Mouse (Mus musculus): Measurements from ENCODE around the gene Fgfr2.

Fgfr2 gene

DNA sequence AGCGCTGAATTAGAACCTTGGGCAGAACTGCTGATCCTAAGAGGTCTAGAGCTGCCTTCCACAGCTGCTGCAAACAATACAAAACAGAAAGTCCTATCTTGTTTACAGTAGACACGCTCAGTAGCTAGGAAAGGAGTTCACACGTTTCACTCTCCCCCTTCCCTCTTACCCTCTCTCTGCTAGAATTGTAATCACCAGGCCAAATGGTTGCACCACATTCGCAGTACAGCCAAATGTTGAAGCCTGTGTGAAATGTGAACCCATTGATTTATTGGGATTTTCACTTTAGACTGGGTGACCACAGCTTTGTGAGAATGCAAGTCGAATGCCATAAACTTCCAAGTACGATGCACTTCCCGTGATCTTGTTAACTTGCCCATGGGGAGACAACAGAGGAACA, 1028.5 kb downstream of the Fgfr2 start:
- DNase-seq (ENCODE audit: low read depth, low spot score): no peak

DNA sequence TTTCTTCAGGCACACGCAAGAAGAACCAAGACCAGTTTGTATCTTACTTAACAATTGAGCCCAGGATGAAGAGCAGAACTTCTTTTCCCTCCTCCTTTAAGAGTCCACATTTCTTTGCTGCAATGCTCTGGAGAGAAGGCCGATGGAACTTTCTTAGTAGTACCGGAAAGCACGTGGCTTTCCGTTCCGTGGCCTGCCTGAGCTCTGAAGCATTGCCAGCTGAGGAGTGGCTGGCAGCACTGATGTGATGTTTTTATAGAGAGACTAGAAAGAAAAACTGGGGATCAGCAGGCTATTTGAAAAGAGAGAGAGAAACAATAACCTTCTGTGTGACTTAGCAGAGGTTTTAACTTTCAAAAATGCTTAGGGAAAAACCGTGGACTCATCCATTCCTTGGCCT, 1031.6 kb downstream of the Fgfr2 start:
- DNase-seq (ENCODE audit: low read depth, low spot score): no peak

DNA sequence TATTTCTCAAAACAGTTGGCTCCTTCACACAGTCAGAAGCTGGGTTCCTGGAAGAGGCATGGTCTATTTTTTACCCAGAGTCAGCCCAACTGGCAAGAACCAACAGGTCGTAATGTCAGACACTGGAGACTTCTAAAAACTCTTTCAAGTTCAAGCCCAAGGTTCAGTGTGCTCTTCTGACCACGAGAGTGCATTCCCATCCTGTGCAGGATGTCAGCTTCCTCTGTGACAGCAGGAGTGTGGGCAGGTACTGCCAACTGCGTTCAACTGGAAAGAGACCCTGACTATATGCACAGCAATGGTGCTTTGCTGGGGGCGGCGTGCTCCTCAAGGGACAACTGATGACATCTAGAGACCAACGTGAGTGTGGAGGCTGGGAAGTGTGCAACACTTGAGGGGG, 1034.5 kb downstream of the Fgfr2 start:
- DNase-seq (ENCODE audit: low read depth, low spot score): no peak

DNA sequence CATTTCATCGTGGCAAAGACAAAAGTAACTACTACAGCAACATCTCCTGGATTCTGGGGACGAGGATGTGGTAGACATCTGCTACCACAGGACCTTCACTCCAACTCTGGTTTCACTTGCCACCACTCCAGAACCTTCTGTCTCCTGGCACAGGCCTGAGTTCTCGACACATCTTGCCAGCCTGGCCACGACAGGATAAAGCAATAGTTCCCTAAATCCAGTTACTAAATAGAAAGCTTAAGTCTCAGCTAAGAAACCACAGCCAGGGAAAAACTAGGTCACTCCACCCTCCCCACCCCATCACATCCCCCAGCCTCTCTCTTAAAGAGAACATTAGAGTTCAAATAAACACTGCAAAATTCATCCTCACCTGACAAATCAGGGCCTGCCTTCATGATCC, 1035.0 kb downstream of the Fgfr2 start:
- no peak for DNase-seq (ENCODE audit: low read depth, low spot score)

DNA sequence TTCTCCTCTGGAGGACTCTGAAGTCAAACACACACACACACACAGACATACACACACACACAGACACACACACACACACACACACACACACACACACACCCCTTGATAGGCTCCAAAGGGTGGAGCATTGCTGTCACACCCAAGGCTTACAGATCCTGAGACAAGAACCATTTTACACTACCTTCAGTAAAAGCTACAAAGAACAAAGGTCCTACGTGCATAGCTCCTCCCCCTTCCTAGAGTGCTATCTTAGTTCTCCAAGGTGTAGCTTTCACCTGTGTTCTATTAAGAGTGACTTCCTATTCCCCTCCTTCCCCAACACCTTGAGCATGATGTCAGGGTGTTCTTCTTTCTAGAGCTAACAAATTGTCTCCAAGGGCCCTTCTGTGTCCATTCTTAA, 1047.3 kb downstream of the Fgfr2 start:
- no peak for DNase-seq (ENCODE audit: low read depth, low spot score)

DNA sequence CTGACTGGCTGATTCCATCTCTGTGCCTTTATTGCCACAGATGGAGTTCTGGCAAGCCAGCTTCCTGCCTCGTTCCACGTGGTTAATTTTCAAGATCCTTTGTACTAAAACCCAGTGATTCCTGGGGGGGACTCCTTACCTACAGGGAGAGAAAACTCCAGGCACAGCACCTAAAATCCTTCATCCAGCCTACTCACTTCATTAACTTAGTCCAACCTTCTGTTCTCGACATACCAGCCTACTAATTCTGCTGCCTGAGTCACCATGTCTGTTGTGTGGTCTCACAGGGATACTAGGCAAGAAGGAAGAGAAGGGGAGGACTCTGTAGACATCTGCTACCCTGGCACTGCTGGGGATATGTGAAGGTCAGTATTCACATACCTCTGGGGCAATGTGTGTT, 1048.6 kb downstream of the Fgfr2 start:
- DNase-seq (ENCODE audit: low read depth, low spot score): no peak

DNA sequence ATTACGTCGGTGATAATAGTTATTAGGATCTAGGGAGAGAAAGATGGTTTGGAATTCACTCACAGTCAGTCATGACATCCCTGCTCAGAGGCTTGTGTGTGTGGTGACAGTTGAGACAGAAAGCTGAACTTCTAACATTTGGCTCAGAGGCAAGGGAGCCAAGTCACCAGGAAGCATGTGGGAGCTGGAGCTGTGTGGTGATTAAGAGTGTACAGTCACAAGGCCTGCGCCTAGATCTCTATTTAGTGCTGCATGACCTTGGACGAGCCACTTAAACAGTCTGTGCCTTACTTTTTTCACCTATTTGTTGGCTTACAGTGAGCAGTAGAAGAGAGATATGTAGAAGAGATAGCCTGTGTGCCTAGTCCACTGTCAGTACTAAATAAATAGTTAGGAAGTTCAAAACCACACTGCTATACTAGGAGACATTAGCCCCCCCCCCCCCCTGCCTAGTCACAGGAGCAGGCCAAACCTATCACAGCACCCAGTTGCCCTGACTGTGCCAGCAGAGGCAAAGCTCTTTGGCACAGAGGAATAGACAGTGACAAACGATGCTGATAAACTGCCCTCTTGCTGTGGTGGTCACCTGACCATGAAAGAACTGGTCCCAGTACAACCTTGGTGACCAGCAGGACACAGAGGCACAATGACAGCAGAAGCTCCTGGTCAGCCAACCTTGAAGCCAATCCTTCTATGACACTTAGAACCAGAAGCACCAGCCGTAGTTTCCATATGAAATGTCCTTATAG, 1052.1 kb downstream of the Fgfr2 start:
- DNase-seq (ENCODE audit: low read depth, low spot score): no peak

DNA sequence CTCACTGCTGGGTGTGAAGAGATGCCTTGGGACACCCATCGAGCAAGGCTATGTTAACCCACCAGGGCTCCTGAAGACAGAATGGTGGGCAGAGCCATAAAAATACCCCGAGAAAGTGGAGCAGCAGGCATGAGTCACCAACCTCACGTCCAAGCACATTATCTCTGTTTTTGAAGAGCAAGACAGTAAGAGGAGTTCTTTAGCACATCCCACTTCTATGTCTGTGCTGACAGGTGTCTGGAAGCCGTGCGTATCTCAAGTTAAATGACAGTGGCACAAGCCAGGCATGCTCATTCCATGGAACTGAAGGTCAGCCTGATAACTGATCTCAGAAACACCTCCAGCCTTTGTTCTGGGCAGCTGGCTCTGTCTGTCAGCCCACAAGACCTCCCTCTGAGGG, 1055.2 kb downstream of the Fgfr2 start:
- DNase-seq (ENCODE audit: low read depth, low spot score): no peak

DNA sequence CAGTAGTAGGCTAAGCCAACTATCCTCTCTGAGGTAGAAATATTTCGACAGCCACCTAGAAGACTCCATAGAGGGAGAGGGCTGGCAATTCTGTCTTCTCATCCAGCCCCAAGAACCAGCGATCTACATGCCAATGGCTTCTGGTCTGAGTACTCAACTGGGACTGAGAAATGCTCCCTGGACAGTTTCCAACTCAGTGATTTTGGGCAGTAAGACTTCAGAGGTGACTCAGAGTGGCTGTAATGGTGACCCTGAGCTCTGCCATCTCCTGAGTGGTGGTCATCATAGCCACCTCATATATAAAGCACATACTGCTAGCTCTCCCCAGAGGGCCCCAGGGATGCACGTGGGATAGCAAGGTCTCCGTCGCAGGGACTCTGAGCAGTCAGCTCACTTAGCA, 1055.6 kb downstream of the Fgfr2 start:
- DNase-seq (ENCODE audit: low read depth, low spot score): no peak

DNA sequence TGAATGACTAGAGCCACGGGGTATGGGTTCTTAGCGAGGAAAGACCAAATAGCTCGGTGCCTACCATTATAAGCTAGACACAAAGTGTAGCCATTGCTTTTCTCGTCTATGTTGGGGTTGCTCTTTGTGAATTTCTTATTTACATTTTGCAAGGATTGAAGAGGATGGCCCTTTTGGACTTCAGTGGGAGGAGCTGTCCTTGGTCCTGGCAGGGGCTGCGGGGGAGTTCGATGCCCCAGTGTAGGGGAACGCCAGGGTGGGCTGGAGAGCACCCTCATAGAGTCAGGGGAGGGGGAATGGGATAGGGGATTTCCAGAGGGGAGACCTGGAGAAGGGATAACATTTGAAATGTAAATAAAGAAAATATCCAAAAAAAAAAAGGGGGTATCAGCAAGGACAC, 1063.0 kb downstream of the Fgfr2 start:
- DNase-seq (ENCODE audit: low read depth, low spot score): no peak

DNA sequence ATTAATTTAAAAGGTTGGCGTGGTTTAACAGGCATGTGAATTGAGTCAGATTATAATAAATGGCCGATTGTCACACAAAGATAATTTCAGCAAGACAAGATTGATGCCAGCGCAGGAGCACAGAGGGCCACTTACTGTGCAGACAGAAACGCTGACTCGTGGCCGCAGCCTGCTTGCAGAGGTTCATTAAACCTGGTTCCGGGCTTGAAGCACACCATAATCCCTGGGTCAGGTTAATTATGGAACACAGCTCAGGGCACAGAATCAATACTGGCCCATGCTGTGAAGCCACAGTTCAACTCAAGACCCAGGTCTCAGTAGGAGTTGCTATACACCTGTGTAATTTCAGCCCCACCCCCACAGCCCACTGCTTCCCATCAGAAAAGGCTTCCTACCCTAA, 1066.6 kb downstream of the Fgfr2 start:
- DNase-seq (ENCODE audit: low read depth, low spot score): no peak

DNA sequence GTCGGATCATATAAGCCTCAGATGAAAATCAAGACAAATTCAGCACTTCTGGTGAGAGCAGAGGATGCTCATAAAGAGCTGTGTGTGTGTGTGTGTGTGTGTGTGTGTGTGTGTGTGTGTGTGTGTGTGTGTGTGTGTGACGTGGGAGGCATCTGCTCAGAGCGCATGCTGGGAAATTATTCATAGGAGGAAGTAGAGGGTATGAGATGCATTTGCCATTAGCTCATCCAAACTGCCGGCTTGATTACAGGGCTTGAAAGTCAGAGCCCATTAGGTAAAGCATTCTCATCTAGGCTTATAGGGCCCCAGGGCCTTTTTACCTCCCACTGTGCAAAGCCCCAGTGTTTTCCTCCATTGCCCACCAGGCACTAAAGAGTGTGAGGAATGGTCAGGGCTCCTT, 1076.5 kb downstream of the Fgfr2 start:
- no peak for DNase-seq (ENCODE audit: low read depth, low spot score)

DNA sequence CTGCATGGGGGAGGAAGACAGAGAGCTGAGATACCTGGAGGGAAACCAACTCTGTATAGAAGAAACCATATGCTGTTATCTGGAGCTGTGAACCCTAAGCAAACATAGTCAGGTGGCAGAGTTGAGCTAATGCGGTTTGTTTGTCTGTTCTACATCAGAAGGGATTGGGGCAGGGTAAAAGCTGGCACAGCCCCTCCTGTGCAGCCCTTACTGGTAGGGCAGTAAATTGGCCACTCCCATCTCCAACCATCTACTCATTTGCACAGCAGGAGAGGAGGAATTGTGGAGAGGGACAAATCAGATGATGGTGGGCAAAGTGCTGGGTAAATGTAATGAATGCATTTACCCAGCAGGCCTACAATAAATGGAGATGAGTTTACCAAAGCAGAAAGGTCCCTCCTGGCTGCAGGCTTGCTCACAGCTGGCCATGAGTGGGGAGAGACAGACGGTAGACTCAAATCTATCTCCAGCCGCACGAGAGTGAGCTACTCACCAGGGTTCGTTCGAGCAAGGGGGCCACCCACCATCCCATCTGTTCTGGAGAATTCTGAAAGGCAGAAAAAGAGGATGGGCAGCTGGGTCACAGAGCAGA, 1091.1 kb downstream of the Fgfr2 start:
- no peak for DNase-seq (ENCODE audit: low read depth, low spot score)

DNA sequence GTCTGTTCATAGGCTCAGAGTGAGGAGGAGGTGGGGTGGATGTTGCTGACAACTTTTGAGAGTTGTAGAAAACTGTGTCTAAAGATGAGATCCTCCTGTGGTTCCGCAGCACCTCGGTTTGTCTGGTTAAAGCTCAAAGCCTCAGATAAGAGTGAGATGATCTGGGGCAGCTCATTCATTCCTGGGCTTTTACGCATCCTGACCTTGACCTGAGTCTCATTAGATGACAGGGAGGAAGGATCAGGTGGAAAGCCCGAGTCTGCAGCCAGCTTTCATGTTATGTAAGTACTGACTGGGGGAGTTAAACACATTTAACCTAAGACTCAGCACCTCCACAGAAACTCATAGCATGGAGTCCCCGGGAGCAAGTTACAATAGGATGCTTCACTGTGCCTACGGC, 1096.5 kb downstream of the Fgfr2 start:
- DNase-seq (ENCODE audit: low read depth, low spot score): no peak

DNA sequence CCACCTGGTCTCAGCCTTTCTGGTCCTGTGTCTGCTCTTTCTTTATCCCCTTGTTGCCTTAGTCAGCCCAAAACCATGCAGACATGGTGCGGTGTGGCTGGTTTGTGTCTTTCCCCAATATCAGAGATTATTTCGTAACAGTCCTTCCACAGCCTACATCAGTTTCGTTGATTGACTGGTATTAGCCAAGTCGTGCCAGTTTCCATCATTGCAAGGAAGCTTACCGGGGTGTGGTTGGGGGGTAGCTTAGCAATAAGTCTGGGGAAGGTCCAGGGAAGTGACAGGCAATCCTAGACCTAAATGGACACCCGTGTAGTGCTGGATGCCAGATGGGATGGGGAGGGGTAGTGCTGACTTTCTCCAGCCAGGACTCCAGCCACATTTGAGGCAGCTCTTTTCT, 1097.6 kb downstream of the Fgfr2 start:
- DNase-seq (ENCODE audit: low read depth, low spot score): no peak

DNA sequence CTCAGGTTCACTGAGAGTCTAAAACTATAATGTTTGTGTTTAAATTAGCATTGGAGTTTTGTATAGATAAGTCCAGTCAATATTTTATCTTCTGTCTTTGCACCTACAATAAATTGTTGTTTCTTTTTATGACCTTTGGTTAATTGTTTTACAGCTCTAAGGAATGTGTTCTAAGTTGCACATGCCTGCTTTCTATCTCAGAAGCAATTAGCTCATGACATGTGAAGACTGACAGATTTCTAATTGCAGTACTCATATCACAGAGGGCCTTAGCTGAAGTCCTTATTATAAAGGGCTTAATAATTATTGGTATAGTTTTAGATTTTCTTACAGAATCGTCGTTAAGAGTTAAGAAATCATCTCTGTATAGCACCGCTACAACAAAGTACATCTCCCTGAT, 1107.2 kb downstream of the Fgfr2 start:
- no peak for DNase-seq (ENCODE audit: low read depth, low spot score)

DNA sequence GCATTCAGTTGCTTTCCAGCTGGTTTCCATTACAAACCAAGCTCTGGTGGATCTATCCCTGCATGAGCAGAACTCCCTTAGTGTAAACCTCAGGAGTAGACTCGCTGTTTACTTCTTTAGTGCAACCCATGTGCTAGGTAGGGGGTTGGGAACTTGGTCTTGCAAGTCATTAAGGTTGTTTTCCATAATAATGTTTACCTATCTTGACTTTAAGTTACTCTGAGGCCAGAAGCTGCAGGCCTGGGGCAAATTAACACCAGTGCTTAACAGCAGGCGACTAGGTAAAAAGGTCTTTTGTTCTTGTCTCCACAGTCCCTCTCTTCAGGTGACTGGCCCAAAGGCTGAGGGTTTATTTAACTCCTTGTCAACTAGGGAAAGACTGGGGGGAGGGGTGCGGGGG, 1108.0 kb downstream of the Fgfr2 start:
- DNase-seq (ENCODE audit: low read depth, low spot score): no peak

DNA sequence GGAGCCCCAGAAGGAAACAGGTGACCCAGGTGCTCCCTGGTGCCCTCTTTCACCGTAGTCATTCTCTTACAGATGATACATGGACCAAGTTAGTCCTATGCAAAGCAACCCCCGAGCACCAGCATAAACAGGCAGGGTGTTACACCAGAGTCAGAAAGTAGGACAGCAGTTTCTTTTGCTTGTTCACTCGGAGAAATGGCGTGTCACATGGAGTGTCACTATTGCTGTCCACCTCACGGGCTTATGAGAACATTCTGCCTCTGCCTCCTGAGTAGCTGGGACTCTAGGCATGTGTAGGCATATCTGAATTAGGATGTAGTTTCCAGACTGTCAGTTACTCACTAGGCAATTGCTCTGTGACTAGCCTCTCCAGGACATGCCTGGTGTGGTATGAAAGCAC, 1109.2 kb downstream of the Fgfr2 start:
- DNase-seq (ENCODE audit: low read depth, low spot score): no peak

DNA sequence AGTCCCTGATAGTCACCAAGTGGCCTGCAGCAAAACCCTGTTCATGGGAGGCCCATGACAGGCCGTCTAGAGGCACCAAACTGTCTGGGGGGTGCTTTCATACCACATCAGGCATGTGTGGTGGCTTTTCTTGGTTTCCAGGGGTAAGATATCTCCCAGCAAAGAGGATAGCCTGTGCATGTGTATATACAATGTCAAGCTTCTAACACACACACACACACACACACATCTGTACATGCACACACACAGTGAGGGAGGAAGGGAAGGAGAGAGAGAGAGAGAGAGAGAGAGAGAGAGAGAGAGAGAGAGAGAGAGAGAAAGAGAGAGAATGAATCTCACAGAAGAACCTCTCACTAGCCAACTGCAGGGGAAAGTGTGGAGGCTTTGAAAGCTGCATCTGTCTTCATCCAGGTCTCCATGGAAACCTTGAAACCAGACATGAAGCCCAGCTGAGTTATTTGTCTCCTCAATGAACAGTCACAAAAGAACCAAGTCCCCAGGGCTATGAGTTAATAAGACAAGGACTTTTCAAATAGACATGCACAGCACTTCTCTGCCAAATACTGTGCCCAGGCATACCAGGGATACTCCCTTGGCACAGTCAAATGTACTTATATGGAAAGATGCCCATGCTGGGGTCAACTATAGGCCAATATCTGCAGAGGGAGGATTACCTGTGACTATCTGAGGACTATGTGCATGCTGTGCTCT, 1110.0 kb downstream of the Fgfr2 start:
- no peak for DNase-seq (ENCODE audit: low read depth, low spot score)

DNA sequence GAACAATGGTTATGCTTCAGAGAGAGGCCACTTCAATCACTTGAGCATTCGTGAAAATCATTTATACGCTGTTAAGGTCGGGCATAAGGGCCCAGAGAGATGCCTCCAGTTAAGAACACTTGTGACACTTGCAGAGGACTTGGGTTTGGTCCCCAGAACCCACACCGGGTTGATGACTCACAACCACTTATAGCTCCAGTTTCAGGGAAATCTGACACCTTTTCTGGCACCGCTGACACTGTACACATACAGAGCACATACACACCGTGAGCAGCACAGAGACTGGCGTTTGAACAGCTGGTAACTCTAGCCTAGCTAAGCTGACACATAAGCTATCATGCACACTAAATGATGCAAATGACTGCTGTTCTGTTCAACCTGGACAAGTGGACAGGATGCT, 1114.1 kb downstream of the Fgfr2 start:
- no peak for DNase-seq (ENCODE audit: low read depth, low spot score)

DNA sequence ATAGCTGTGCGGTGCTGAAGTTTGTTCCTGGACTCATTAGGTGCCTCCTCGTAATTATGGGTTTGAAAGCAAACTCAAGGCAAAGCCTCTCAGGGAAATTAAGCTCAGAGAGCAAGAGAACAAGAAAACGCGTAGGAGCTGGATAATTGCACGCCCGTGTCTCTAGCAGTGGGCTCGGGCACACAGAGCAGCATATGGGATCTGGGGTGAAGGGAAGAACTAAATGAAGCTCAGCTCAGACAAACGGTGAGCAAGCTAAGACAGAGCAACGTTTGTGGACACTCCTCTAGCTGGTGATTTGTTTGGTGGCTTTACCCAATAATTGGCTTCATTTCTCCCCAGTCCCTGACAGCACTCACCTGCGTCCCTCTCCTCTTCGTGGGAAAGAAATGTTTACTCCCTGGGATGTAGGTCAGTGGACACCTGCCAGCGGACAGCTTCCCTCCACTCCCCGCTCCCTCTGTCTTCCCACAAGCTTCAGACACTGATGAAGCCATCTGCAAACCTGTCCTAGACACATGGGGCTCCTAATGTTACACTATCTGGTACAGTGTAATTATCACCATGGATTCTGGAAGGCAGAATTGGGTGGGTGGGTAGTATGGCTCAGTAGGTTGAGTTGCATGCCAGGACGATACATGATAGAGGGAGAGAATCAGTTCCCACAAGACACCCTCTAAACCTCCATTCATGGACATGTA, 1117.0 kb downstream of the Fgfr2 start:
- DNase-seq (ENCODE audit: low read depth, low spot score): no peak

DNA sequence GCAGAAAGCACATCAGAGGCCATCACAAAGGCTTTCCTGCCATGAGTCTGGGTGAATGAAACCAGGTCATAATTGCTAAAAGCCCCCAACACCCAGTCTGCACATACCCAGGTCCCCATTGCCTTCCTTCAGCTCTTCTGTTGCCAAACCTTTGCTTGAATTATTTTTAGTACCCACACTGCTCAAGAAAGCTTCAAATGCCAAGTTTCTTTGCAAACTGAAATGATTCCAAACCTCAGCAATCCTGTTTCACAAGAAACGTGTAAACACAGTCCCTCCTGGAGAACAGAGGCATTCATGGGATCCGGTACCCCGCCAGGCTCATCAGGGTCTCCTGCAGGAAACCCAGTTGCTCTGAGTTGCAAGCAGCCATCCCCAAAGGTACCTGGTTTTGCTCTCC, 1130.3 kb downstream of the Fgfr2 start:
- no peak for DNase-seq (ENCODE audit: low read depth, low spot score)

DNA sequence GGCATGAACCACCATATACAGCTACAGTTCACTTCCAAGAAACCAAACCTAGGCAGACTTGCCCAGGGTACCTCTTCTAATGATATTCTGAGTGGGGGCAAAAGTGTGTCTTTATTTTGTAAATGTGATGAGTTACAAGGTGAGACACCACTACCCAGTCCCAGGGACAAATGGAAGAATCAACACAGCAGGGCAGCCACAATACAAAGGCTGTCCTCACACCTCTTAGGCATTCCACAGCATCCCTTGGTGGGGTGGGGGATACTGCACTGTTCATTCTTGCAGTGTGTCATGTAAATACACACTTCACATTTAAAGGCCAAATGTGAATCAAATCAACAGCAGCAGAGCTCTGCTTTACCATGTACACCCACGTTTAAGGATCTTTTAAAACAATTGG, 1130.9 kb downstream of the Fgfr2 start:
- no peak for DNase-seq (ENCODE audit: low read depth, low spot score)

Measured in CD4-positive, CD25-positive, alpha-beta regulatory T cell, adult 2 months (primary cell).